Mouse (Mus musculus): ENCODE results near the gene Glo1. TPM values are rescaled to one million over a fixed set of nuclear protein-coding genes. Genes with fewer than 3 reads are reported as not detected.

Glo1 gene
- polyA plus RNA-seq, 1 experiment: 181 TPM

GRCm38 (mm10) chr17:30609305-30609979 lies 17.2 kb downstream of the Glo1 start:
- H3K36me3 ChIP-seq (ENCODE audit: control insufficient read depth, insufficient read depth): peaks cover 7% of the 10 kb centered on the region
- H3K4me2 ChIP-seq (ENCODE audit: low read depth): peak overlapping the region; percentile 48
- TF ChIP-seq USF1 (IDR thresholded peaks at IDR 0.05; ENCODE audit: low read depth): peak; percentile 86
- no peak for TF ChIP-seq POLR2A (IDR thresholded peaks at IDR 0.05; ENCODE audit: insufficient read length, low read depth)
- TF ChIP-seq MAX (IDR thresholded peaks at IDR 0.05; ENCODE audit: low read depth): no peak
- peak; percentile 54 for TF ChIP-seq POLR2AphosphoS2 (IDR thresholded peaks at IDR 0.05; ENCODE audit: insufficient read length, low read depth)
- TF ChIP-seq MYOD1 (IDR thresholded peaks at IDR 0.05; ENCODE audit: control insufficient read depth in 1 of 3, insufficient read length in 2 of 3, low read depth in 2 of 3): no peak
- peaks cover 63% of the 10 kb centered on the region for H3K79me2 ChIP-seq (ENCODE audit: control insufficient read depth, insufficient read depth)
- no peak overlapping the region for H3ac ChIP-seq (ENCODE audit: control insufficient read depth, insufficient read length)
- H3K27me3 ChIP-seq (ENCODE audit: control insufficient read depth, insufficient read depth, insufficient read length): no peaks in the 10 kb centered on the region
- H3K4me3 ChIP-seq: no peak overlapping the region

GRCm38 (mm10) chr17:30607909-30608495 lies 18.7 kb downstream of the Glo1 start:
- no peaks in the 10 kb centered on the region for H3K27me3 ChIP-seq (ENCODE audit: control insufficient read depth, insufficient read depth, insufficient read length)
- H3ac ChIP-seq (ENCODE audit: control insufficient read depth, insufficient read length): no peak overlapping the region
- H3K4me2 ChIP-seq (ENCODE audit: low read depth): no peak overlapping the region
- TF ChIP-seq E2F4 (IDR thresholded peaks at IDR 0.05; ENCODE audit: insufficient read depth) (no peak), SRF (IDR thresholded peaks at IDR 0.05; ENCODE audit: control insufficient read depth, insufficient read length, low read depth) (no peak), REST (IDR thresholded peaks at IDR 0.05; ENCODE audit: insufficient read depth, insufficient read length) (no peak), MAX (IDR thresholded peaks at IDR 0.05; ENCODE audit: low read depth) (no peak), POLR2A (IDR thresholded peaks at IDR 0.05; ENCODE audit: insufficient read length, low read depth) (no peak), TCF3 (IDR thresholded peaks at IDR 0.05; ENCODE audit: insufficient read length, low read depth) (no peak), MYOD1 (IDR thresholded peaks at IDR 0.05; ENCODE audit: control insufficient read depth in 1 of 3, insufficient read length in 2 of 3, low read depth in 2 of 3) (no peak), MYOG (IDR thresholded peaks at IDR 0.05; ENCODE audit: control insufficient read depth in 1 of 3, insufficient read depth in 1 of 3, insufficient read length in 2 of 3, low read depth in 2 of 3) (no peak), CEBPB (IDR thresholded peaks at IDR 0.05; ENCODE audit: insufficient read depth, poor library complexity, severe bottlenecking) (no peak), USF1 (IDR thresholded peaks at IDR 0.05; ENCODE audit: low read depth) (no peak), POLR2AphosphoS2 (IDR thresholded peaks at IDR 0.05; ENCODE audit: insufficient read length, low read depth) (no peak), TCF12 (IDR thresholded peaks at IDR 0.05; ENCODE audit: insufficient read depth, poor library complexity, severe bottlenecking) (no peak)
- H3K36me3 ChIP-seq (ENCODE audit: control insufficient read depth, insufficient read depth): peaks cover 16% of the 10 kb centered on the region
- peaks cover 63% of the 10 kb centered on the region for H3K79me2 ChIP-seq (ENCODE audit: control insufficient read depth, insufficient read depth)
- no peak overlapping the region for H3K4me3 ChIP-seq

- Histone ChIP-seq H3ac (ENCODE audit: control insufficient read depth, insufficient read length) (no peak overlapping the region), H3K36me3 (ENCODE audit: control insufficient read depth, insufficient read depth) (peaks cover 23% of the 10 kb centered on the region), H3K4me2 (ENCODE audit: low read depth) (no peak overlapping the region), H3K79me2 (ENCODE audit: control insufficient read depth, insufficient read depth) (peaks cover 63% of the 10 kb centered on the region), H3K4me3 (no peak overlapping the region), H3K27me3 (ENCODE audit: control insufficient read depth, insufficient read depth, insufficient read length) (no peaks in the 10 kb centered on the region)
- no peak for TF ChIP-seq TCF3 (IDR thresholded peaks at IDR 0.05; ENCODE audit: insufficient read length, low read depth)
- TF ChIP-seq MYOG (IDR thresholded peaks at IDR 0.05; ENCODE audit: control insufficient read depth in 1 of 3, insufficient read depth in 1 of 3, insufficient read length in 2 of 3, low read depth in 2 of 3): no peak
- TF ChIP-seq USF1 (IDR thresholded peaks at IDR 0.05; ENCODE audit: low read depth): no peak
- TF ChIP-seq MAX (IDR thresholded peaks at IDR 0.05; ENCODE audit: low read depth): no peak
- no peak for TF ChIP-seq SRF (IDR thresholded peaks at IDR 0.05; ENCODE audit: control insufficient read depth, insufficient read length, low read depth)
- no peak for TF ChIP-seq POLR2AphosphoS2 (IDR thresholded peaks at IDR 0.05; ENCODE audit: insufficient read length, low read depth)
- TF ChIP-seq REST (IDR thresholded peaks at IDR 0.05; ENCODE audit: insufficient read depth, insufficient read length): no peak
- no peak for TF ChIP-seq E2F4 (IDR thresholded peaks at IDR 0.05; ENCODE audit: insufficient read depth)
- no peak for TF ChIP-seq TCF12 (IDR thresholded peaks at IDR 0.05; ENCODE audit: insufficient read depth, poor library complexity, severe bottlenecking)
- TF ChIP-seq CEBPB (IDR thresholded peaks at IDR 0.05; ENCODE audit: insufficient read depth, poor library complexity, severe bottlenecking): no peak
- no peak for TF ChIP-seq MYOD1 (IDR thresholded peaks at IDR 0.05; ENCODE audit: control insufficient read depth in 1 of 3, insufficient read length in 2 of 3, low read depth in 2 of 3)
- no peak for TF ChIP-seq POLR2A (IDR thresholded peaks at IDR 0.05; ENCODE audit: insufficient read length, low read depth)
Measured at GRCm38 (mm10) chr17:30607330-30607729, 19.3 kb downstream of the Glo1 start.

- H3K27me3 ChIP-seq (ENCODE audit: control insufficient read depth, insufficient read depth, insufficient read length): no peaks in the 10 kb centered on the region
- peaks cover 59% of the 10 kb centered on the region for H3K79me2 ChIP-seq (ENCODE audit: control insufficient read depth, insufficient read depth)
- TF ChIP-seq REST (IDR thresholded peaks at IDR 0.05; ENCODE audit: insufficient read depth, insufficient read length) (no peak), POLR2A (IDR thresholded peaks at IDR 0.05; ENCODE audit: insufficient read length, low read depth) (no peak), MYOD1 (IDR thresholded peaks at IDR 0.05; ENCODE audit: control insufficient read depth in 1 of 3, insufficient read length in 2 of 3, low read depth in 2 of 3) (no peak), MAX (IDR thresholded peaks at IDR 0.05; ENCODE audit: low read depth) (no peak), POLR2AphosphoS2 (IDR thresholded peaks at IDR 0.05; ENCODE audit: insufficient read length, low read depth) (no peak), MYOG (IDR thresholded peaks at IDR 0.05; ENCODE audit: control insufficient read depth in 1 of 3, insufficient read depth in 1 of 3, insufficient read length in 2 of 3, low read depth in 2 of 3) (no peak), USF1 (IDR thresholded peaks at IDR 0.05; ENCODE audit: low read depth) (no peak), SRF (IDR thresholded peaks at IDR 0.05; ENCODE audit: control insufficient read depth, insufficient read length, low read depth) (no peak), CEBPB (IDR thresholded peaks at IDR 0.05; ENCODE audit: insufficient read depth, poor library complexity, severe bottlenecking) (no peak), TCF12 (IDR thresholded peaks at IDR 0.05; ENCODE audit: insufficient read depth, poor library complexity, severe bottlenecking) (no peak), TCF3 (IDR thresholded peaks at IDR 0.05; ENCODE audit: insufficient read length, low read depth) (no peak), E2F4 (IDR thresholded peaks at IDR 0.05; ENCODE audit: insufficient read depth) (no peak)
- H3K4me2 ChIP-seq (ENCODE audit: low read depth): no peak overlapping the region
- no peak overlapping the region for H3ac ChIP-seq (ENCODE audit: control insufficient read depth, insufficient read length)
- peaks cover 29% of the 10 kb centered on the region for H3K36me3 ChIP-seq (ENCODE audit: control insufficient read depth, insufficient read depth)
- H3K4me3 ChIP-seq: no peak overlapping the region
Measured at GRCm38 (mm10) chr17:30606634-30607081, 20.0 kb downstream of the Glo1 start.

All from myocyte (in vitro differentiated cells).